Mouse (Mus musculus) heart, embryonic 11.5 days (tissue): ENCODE results near the gene Asb13. TPM values are rescaled to one million over a fixed set of nuclear protein-coding genes. Genes with fewer than 3 reads are reported as not detected.
A peak's percentile ranks its signal among the peaks of the same experiment; 100 is the strongest.

Experiments
- ATAC-seq: fragments of 200-750 bp; cut with Nextera tagmentation; replicated peaks from 2 replicates; pipeline ENCODE4 v1.8.0; 2017; ENCODE audit warnings: moderate library complexity; ENCODE audit not compliant: insufficient number of reproducible peaks, low FRiP score, low TSS enrichment
- H3K27ac ChIP-seq: fragments of 300-500 bp; sonication (generic); 2 replicates; pipeline ENCODE4 v1.5.1; 2014; ENCODE audit warnings: mild to moderate bottlenecking, low read depth, low read length
- H3K27me3 ChIP-seq: fragments of 300-500 bp; sonication (generic); 2 replicates; pipeline ENCODE4 v1.6.1; 2014; ENCODE audit warnings: mild to moderate bottlenecking, low read length, mixed read lengths; ENCODE audit not compliant: control insufficient read depth, insufficient read depth
- H3K36me3 ChIP-seq: fragments of 300-500 bp; sonication (generic); 2 replicates; pipeline ENCODE4 v1.6.1; 2014; ENCODE audit warnings: mild to moderate bottlenecking, low read length, moderate library complexity, mixed read lengths; ENCODE audit not compliant: control insufficient read depth, insufficient read depth
- H3K4me1 ChIP-seq: fragments of 300-500 bp; sonication (generic); 2 replicates; pipeline ENCODE4 v1.6.1; 2014; ENCODE audit warnings: low read length; ENCODE audit not compliant: control insufficient read depth, insufficient read depth
- H3K4me2 ChIP-seq: fragments of 300-500 bp; sonication (generic); 2 replicates; pipeline ENCODE4 v1.6.1; 2014; ENCODE audit warnings: mild to moderate bottlenecking, moderate library complexity
- H3K4me3 ChIP-seq: fragments of 300-500 bp; sonication (generic); 2 replicates; pipeline ENCODE4 v1.5.1; 2014; ENCODE audit warnings: low read depth, low read length
- H3K9ac ChIP-seq: fragments of 300-500 bp; sonication (generic); 2 replicates; pipeline ENCODE4 v1.6.1; 2014; ENCODE audit warnings: mild to moderate bottlenecking, low read depth, low read length, moderate library complexity
- H3K9me3 ChIP-seq: fragments of 300-500 bp; sonication (generic); replicated peaks from 2 replicates; pipeline ENCODE4 v1.6.1; 2016; ENCODE audit warnings: low read length; ENCODE audit not compliant: control insufficient read depth
- WGBS: fragments of 180-500 bp; shearing (Covaris S2); extraction: QIAGEN DNeasy Blood & Tissue Kit; methylation state at CpG from one replicate; pipeline ENCODE4 v1.1.7; 2014; ENCODE audit not compliant: insufficient replicate concordance; 5-methylcytosine and 5-hydroxymethylcytosine counted together
- polyA plus RNA-seq: library from polyadenylated mRNA; unstranded; fragments of >200 nt; fragmentation: Nextera tagmentation; extraction: Ambion mirVana; gene quantifications from 2 replicates; pipeline ENCODE4 v1.2.1, GENCODE M21; 2014

Gene Asb13
- polyA plus RNA-seq, 1 experiment from 2014 or later: 5.3 TPM

GRCm38 (mm10) chr13:3669611-3670010, 35.8 kb downstream of the Asb13 start:
- Histone ChIP-seq H3K4me3 (no peak overlapping the region), H3K27ac (no peak overlapping the region), H3K9me3 (no peaks in the 10 kb centered on the region), H3K4me2 (no peak overlapping the region), H3K9ac (no peak overlapping the region), H3K36me3 (no peaks in the 10 kb centered on the region), H3K4me1 (no peaks in the 10 kb centered on the region), H3K27me3 (no peaks in the 10 kb centered on the region)
- no peak for ATAC-seq
- 82% methylated on average over 1 of the region's 1 CpGs for WGBS

GRCm38 (mm10) chr13:3670039-3670438, 36.2 kb downstream of the Asb13 start:
- Histone ChIP-seq H3K27me3 (no peaks in the 10 kb centered on the region), H3K36me3 (no peaks in the 10 kb centered on the region), H3K9me3 (no peaks in the 10 kb centered on the region), H3K27ac (no peak overlapping the region), H3K4me3 (no peak overlapping the region), H3K4me2 (no peak overlapping the region), H3K9ac (no peak overlapping the region), H3K4me1 (no peaks in the 10 kb centered on the region)
- WGBS: 63% methylated on average over 1 of the region's 1 CpGs
- no peak for ATAC-seq

GRCm38 (mm10) chr13:3673151-3673550, 39.3 kb downstream of the Asb13 start:
- 70% methylated on average over 3 of the region's 3 CpGs for WGBS
- no peaks in the 10 kb centered on the region for H3K9me3 ChIP-seq
- H3K27me3 ChIP-seq: no peaks in the 10 kb centered on the region
- no peaks in the 10 kb centered on the region for H3K4me1 ChIP-seq
- no peak overlapping the region for H3K9ac ChIP-seq
- H3K27ac ChIP-seq: no peak overlapping the region
- no peak for ATAC-seq
- no peak overlapping the region for H3K4me3 ChIP-seq
- H3K36me3 ChIP-seq: no peaks in the 10 kb centered on the region
- no peak overlapping the region for H3K4me2 ChIP-seq

- ATAC-seq: no peak
- Histone ChIP-seq H3K27me3 (no peaks in the 10 kb centered on the region), H3K9ac (no peak overlapping the region), H3K4me1 (no peaks in the 10 kb centered on the region), H3K4me3 (no peak overlapping the region), H3K27ac (no peak overlapping the region), H3K36me3 (no peaks in the 10 kb centered on the region), H3K4me2 (no peak overlapping the region), H3K9me3 (no peaks in the 10 kb centered on the region)
- 76% methylated on average over 4 of the region's 4 CpGs for WGBS
Measured at GRCm38 (mm10) chr13:3673622-3674021, 39.8 kb downstream of the Asb13 start.

- no peak overlapping the region for H3K4me2 ChIP-seq
- ATAC-seq: no peak
Measured at GRCm38 (mm10) chr13:3675855-3676254, 42.0 kb downstream of the Asb13 start.

GRCm38 (mm10) chr13:3679098-3679497, 45.3 kb downstream of the Asb13 start:
- H3K4me3 ChIP-seq: no peak overlapping the region
- 66% methylated on average over 4 of the region's 4 CpGs for WGBS

More at GRCm38 (mm10) chr13:3675855-3676254, 42.0 kb downstream of the Asb13 start:
- Histone ChIP-seq H3K9ac (no peak overlapping the region), H3K9me3 (no peaks in the 10 kb centered on the region), H3K27ac (no peak overlapping the region), H3K36me3 (no peaks in the 10 kb centered on the region), H3K27me3 (no peaks in the 10 kb centered on the region), H3K4me1 (no peaks in the 10 kb centered on the region), H3K4me3 (no peak overlapping the region)
- 73% methylated on average over 4 of the region's 4 CpGs for WGBS

GRCm38 (mm10) chr13:3686306-3686705, 52.5 kb downstream of the Asb13 start:
- no peaks in the 10 kb centered on the region for H3K4me1 ChIP-seq
- no peaks in the 10 kb centered on the region for H3K27me3 ChIP-seq
- H3K4me3 ChIP-seq: no peak overlapping the region
- no peak for ATAC-seq
- WGBS: 71% methylated on average over 1 of the region's 1 CpGs
- no peak overlapping the region for H3K27ac ChIP-seq
- H3K4me2 ChIP-seq: no peak overlapping the region
- no peak overlapping the region for H3K9ac ChIP-seq
- H3K9me3 ChIP-seq: no peaks in the 10 kb centered on the region
- H3K36me3 ChIP-seq: no peaks in the 10 kb centered on the region

More at GRCm38 (mm10) chr13:3679098-3679497, 45.3 kb downstream of the Asb13 start:
- no peaks in the 10 kb centered on the region for H3K36me3 ChIP-seq
- no peak overlapping the region for H3K9ac ChIP-seq
- no peaks in the 10 kb centered on the region for H3K9me3 ChIP-seq
- no peaks in the 10 kb centered on the region for H3K27me3 ChIP-seq
- H3K4me2 ChIP-seq: no peak overlapping the region
- no peak overlapping the region for H3K27ac ChIP-seq
- no peaks in the 10 kb centered on the region for H3K4me1 ChIP-seq
- ATAC-seq: no peak

GRCm38 (mm10) chr13:3694599-3695343, 60.9 kb downstream of the Asb13 start:
- WGBS: 14% methylated on average over 11 of the region's 11 CpGs
- no peaks in the 10 kb centered on the region for H3K36me3 ChIP-seq
- H3K27me3 ChIP-seq: no peaks in the 10 kb centered on the region
- ATAC-seq: peak; percentile 91
- peaks cover 9% of the 10 kb centered on the region for H3K4me1 ChIP-seq
- no peak overlapping the region for H3K4me3 ChIP-seq
- H3K27ac ChIP-seq: peak overlapping the region; percentile 85
- H3K9ac ChIP-seq: no peak overlapping the region; the same call in 1 of the 2 replicates
- peak overlapping the region; percentile 35 for H3K4me2 ChIP-seq
- no peaks in the 10 kb centered on the region for H3K9me3 ChIP-seq
